Mouse (Mus musculus) embryonic facial prominence, embryonic 15.5 days (tissue): ENCODE data around the gene Siah3. TPM values are rescaled to one million over a fixed set of nuclear protein-coding genes. Genes with fewer than 3 reads are reported as not detected.

Experiments
- ATAC-seq: fragments of 200-750 bp; cut with Nextera tagmentation; 2 replicates; pipeline ENCODE4 v1.8.0; 2017; ENCODE audit warnings: low read depth, moderate TSS enrichment; ENCODE audit not compliant: insufficient number of reproducible peaks, low FRiP score, low TSS enrichment
- H3K27ac ChIP-seq: fragments of 300-500 bp; sonication (generic); replicated peaks from 2 replicates; pipeline ENCODE4 v1.5.1; 2015; ENCODE audit warnings: mild to moderate bottlenecking, inconsistent platforms
- H3K27me3 ChIP-seq: fragments of 300-500 bp; sonication (generic); 2 replicates; pipeline ENCODE4 v1.6.1; 2015; ENCODE audit warnings: inconsistent platforms
- H3K36me3 ChIP-seq: fragments of 300-500 bp; sonication (generic); 2 replicates; pipeline ENCODE4 v1.6.1; 2015; ENCODE audit warnings: mild to moderate bottlenecking, inconsistent platforms
- H3K4me1 ChIP-seq: fragments of 300-500 bp; sonication (generic); 2 replicates; pipeline ENCODE4 v1.6.1; 2015; ENCODE audit warnings: inconsistent platforms
- H3K4me2 ChIP-seq: fragments of 300-500 bp; sonication (generic); replicated peaks from 2 replicates; pipeline ENCODE4 v1.6.1; 2015; ENCODE audit warnings: mild to moderate bottlenecking, inconsistent platforms
- H3K4me3 ChIP-seq: fragments of 300-500 bp; sonication (generic); replicated peaks from 2 replicates; pipeline ENCODE4 v1.5.1; 2015; ENCODE audit warnings: mild to moderate bottlenecking, inconsistent platforms
- H3K9ac ChIP-seq: fragments of 300-500 bp; sonication (generic); 2 replicates; pipeline ENCODE4 v1.6.1; 2015; ENCODE audit warnings: inconsistent platforms
- H3K9me3 ChIP-seq: fragments of 300-500 bp; sonication (generic); replicated peaks from 2 replicates; pipeline ENCODE4 v1.6.1; 2016; ENCODE audit warnings: inconsistent platforms
- WGBS: fragments of 180-500 bp; shearing (Covaris S2); methylation state at CpG from one replicate; pipeline ENCODE4 v1.1.7; 2015; 5-methylcytosine and 5-hydroxymethylcytosine counted together
- polyA plus RNA-seq: library from polyadenylated mRNA; unstranded; fragments of >200 nt; fragmentation: Nextera tagmentation; extraction: Ambion mirVana; gene quantifications from 2 replicates; pipeline ENCODE4 v1.2.1, GENCODE M21; 2015

The Siah3 gene
- polyA plus RNA-seq, result 0.16 and 0.63 TPM in 2 replicates

GRCm38 (mm10) chr14:75455743-75456421, at the start of gene Siah3:
Gene Siah3, plus strand, starts transcription at chr14:75455982.
- no peak for ATAC-seq
- H3K9ac ChIP-seq, result no peak within 1 kb of the TSS

GRCm38 (mm10) chr14:75409772-75410171, 46.0 kb upstream of the Siah3 start:
- Histone ChIP-seq H3K36me3 (no peaks in the 10 kb centered on the region), H3K27ac (no peak overlapping the region), H3K9me3 (no peaks in the 10 kb centered on the region), H3K4me2 (no peak overlapping the region), H3K4me3 (no peak overlapping the region), H3K9ac (no peak overlapping the region), H3K27me3 (no peaks in the 10 kb centered on the region), H3K4me1 (no peaks in the 10 kb centered on the region)
- 68% methylated on average over 3 of the region's 3 CpGs for WGBS
- no peak for ATAC-seq

More at GRCm38 (mm10) chr14:75455743-75456421, at the start of gene Siah3:
- peak within 1 kb of the TSS; percentile 64 for H3K4me2 ChIP-seq
- peaks cover 21% of the 10 kb centered on the region for H3K4me1 ChIP-seq
- H3K9me3 ChIP-seq, result no peaks in the 10 kb centered on the region
- no peaks in the 10 kb centered on the region for H3K36me3 ChIP-seq
- peaks cover 5% of the 10 kb centered on the region; the same call in 1 of the 2 replicates for H3K27me3 ChIP-seq
- H3K27ac ChIP-seq, result no peak within 1 kb of the TSS
- 12% methylated on average over 18 of the region's 18 CpGs for WGBS
- peak within 1 kb of the TSS; percentile 38 for H3K4me3 ChIP-seq

DNA sequence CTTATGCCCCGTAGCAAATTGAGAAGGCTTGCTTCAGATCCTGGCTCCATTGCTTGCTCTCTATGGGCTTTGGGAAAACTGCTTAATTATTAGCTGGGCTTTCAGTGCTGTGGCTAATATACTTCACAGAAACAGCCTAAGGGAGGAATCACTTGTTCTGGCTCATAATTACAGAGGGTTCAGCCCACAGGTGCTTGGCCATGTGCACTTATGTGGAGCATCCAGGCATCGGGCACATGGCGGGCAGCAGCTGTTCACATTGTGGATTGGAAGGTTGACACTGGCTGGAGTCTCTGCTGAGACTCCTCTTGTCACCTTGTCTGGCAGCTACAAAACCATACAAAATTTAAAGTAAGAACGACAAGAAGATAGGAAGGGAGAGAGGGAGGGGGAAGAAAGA, 45.4 kb upstream of the Siah3 start:
- Histone ChIP-seq H3K9ac (no peak overlapping the region), H3K9me3 (no peaks in the 10 kb centered on the region), H3K4me1 (no peaks in the 10 kb centered on the region), H3K4me2 (no peak overlapping the region), H3K4me3 (no peak overlapping the region), H3K36me3 (no peaks in the 10 kb centered on the region), H3K27me3 (no peaks in the 10 kb centered on the region), H3K27ac (no peak overlapping the region)
- 71% methylated on average over 4 of the region's 4 CpGs for WGBS
- no peak for ATAC-seq

DNA sequence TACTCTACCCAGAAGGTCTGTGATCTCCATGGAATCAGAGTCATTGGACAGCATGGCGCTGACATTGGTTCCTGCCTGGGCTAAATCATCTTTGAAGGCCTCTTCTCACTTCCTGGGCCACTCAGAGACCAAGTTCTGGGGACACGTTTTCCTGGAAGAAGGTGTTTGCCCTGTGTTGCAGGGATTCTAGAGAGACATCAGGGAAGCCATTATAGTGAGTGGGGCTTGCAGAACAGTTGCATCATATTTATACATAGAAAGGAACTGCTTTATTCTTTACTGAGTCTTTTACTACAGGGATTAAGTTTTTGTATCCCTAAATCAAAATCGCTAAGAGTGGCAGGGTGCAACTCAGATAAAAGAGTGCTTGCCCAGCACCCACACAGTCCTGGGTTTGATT, 37.1 kb upstream of the Siah3 start:
- no peaks in the 10 kb centered on the region for H3K4me1 ChIP-seq
- no peaks in the 10 kb centered on the region for H3K36me3 ChIP-seq
- 81% methylated on average over 3 of the region's 3 CpGs for WGBS
- no peak overlapping the region for H3K27ac ChIP-seq
- H3K4me2 ChIP-seq, result no peak overlapping the region
- no peak overlapping the region for H3K9ac ChIP-seq
- H3K4me3 ChIP-seq, result no peak overlapping the region
- H3K27me3 ChIP-seq, result no peaks in the 10 kb centered on the region
- no peaks in the 10 kb centered on the region for H3K9me3 ChIP-seq
- no peak for ATAC-seq

GRCm38 (mm10) chr14:75419876-75420275, 35.9 kb upstream of the Siah3 start:
- H3K36me3 ChIP-seq, result no peaks in the 10 kb centered on the region
- WGBS, result 84% methylated on average over 7 of the region's 7 CpGs
- H3K4me2 ChIP-seq, result no peak overlapping the region
- H3K27me3 ChIP-seq, result no peaks in the 10 kb centered on the region
- no peaks in the 10 kb centered on the region for H3K4me1 ChIP-seq
- H3K4me3 ChIP-seq, result no peak overlapping the region
- no peak overlapping the region for H3K27ac ChIP-seq
- ATAC-seq, result no peak
- no peak overlapping the region for H3K9ac ChIP-seq
- no peaks in the 10 kb centered on the region for H3K9me3 ChIP-seq

GRCm38 (mm10) chr14:75420811-75421210, 35.0 kb upstream of the Siah3 start:
- WGBS, result 52% methylated on average over 6 of the region's 6 CpGs
- Histone ChIP-seq H3K4me1 (no peaks in the 10 kb centered on the region), H3K27ac (no peak overlapping the region), H3K36me3 (no peaks in the 10 kb centered on the region), H3K9ac (no peak overlapping the region), H3K4me2 (no peak overlapping the region), H3K27me3 (no peaks in the 10 kb centered on the region), H3K4me3 (no peak overlapping the region), H3K9me3 (no peaks in the 10 kb centered on the region)
- no peak for ATAC-seq

GRCm38 (mm10) chr14:75431173-75431786, 24.5 kb upstream of the Siah3 start:
- ATAC-seq, result no peak

GRCm38 (mm10) chr14:75432850-75433249, 22.9 kb upstream of the Siah3 start:
- 55% methylated on average over 10 of the region's 10 CpGs for WGBS
- Histone ChIP-seq H3K9me3 (no peaks in the 10 kb centered on the region), H3K4me2 (no peak overlapping the region), H3K27me3 (no peaks in the 10 kb centered on the region), H3K36me3 (no peaks in the 10 kb centered on the region), H3K4me3 (no peak overlapping the region), H3K4me1 (no peaks in the 10 kb centered on the region), H3K9ac (no peak overlapping the region), H3K27ac (no peak overlapping the region)
- ATAC-seq, result no peak; the same call in 1 of the 2 replicates

More at GRCm38 (mm10) chr14:75431173-75431786, 24.5 kb upstream of the Siah3 start:
- Histone ChIP-seq H3K36me3 (no peaks in the 10 kb centered on the region), H3K27ac (no peak overlapping the region), H3K27me3 (no peaks in the 10 kb centered on the region), H3K4me2 (no peak overlapping the region), H3K9me3 (no peaks in the 10 kb centered on the region), H3K4me3 (no peak overlapping the region), H3K9ac (no peak overlapping the region), H3K4me1 (no peaks in the 10 kb centered on the region)
- 78% methylated on average over 7 of the region's 8 CpGs for WGBS

DNA sequence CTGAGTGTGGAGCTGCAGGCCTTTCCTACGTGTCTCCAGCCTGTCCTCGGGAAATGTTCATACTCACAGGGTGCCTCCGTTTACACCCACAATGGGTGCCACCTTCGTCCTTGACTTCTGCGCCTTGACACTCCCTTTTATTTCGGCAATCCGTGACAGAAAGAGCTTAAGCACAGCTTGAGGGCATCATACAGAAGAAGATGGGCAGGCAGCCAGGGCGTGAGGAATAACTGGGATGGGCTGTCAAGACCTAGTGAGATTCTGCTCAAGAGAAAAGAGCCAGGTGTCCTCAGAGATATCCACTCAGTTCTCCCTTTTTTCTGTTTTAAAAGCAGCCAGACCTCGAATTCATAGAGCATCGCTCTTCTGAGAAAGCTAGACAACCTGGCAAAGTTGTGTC, 21.2 kb upstream of the Siah3 start:
- Histone ChIP-seq H3K27me3 (no peaks in the 10 kb centered on the region), H3K36me3 (no peaks in the 10 kb centered on the region), H3K27ac (no peak overlapping the region), H3K4me2 (no peak overlapping the region), H3K4me3 (no peak overlapping the region), H3K9ac (no peak overlapping the region), H3K9me3 (no peaks in the 10 kb centered on the region), H3K4me1 (no peaks in the 10 kb centered on the region)
- 63% methylated on average over 10 of the region's 10 CpGs for WGBS
- no peak for ATAC-seq

DNA sequence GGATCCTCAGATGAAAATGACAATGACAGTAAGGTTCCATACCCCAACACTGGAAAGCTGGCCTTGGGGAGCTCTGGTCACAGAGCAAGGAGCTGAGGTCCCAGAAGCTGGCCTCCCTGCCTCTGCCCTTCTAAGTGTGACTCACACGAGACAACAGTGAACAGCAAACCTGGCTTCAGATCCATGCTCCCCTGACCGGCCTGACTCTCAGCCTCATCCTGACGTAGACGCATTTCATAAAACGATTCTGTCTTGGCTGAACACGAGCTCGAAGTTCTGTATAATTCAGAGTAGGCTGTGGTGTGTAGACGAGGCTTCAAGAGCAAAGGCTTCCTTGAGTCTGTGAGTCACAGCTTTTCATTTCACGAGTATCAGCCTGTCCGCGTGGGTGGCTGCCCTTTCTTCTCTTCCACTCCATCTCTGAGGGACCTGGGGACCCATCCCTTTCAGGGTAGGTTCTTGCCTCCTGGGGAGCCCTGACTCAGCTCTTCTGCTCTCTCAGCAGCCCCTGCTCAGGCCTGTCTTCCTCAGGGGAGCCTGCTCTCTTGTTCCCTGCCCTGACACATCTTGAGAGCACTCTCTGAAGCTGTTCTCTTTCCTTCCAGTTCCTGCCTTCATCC, 11.2 kb upstream of the Siah3 start:
- Histone ChIP-seq H3K4me1 (peaks cover 9% of the 10 kb centered on the region; the same call in 1 of the 2 replicates), H3K36me3 (no peaks in the 10 kb centered on the region), H3K27ac (no peak overlapping the region), H3K27me3 (no peaks in the 10 kb centered on the region), H3K4me3 (no peak overlapping the region), H3K4me2 (no peak overlapping the region), H3K9me3 (no peaks in the 10 kb centered on the region), H3K9ac (no peak overlapping the region)
- no peak for ATAC-seq
- WGBS, result 68% methylated on average over 11 of the region's 11 CpGs

DNA sequence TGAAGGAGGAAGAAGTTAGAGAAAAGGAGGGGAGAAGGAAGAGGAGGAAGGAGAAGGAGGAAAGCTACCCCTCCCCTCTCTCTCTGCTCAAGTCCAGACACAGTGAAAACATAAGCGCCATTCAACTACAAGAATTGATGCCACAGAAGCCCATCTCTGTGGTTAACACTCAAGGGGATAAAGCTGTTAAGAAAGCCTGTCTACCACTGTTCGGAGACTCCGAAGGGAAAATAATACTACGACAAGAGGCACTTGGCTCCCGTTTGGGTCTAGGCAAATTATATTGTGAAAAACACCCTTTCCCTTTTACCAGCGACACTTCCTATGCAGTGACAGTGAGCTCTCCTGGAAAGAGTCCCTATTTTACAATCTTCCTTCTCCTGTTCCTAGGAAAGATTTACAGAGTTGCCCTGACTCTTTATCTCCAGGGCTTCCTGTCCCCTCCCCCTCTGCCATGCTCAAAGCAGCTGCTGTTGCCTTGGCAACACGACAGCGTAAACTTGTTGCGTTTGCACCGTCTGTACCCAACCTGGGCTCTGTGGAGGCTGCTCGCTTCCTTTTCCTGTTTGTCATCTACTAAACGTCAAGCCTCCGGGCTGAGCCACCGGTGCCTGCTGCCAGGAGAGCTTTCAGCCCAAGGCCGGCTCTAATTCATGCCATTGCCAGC, 10.4 kb upstream of the Siah3 start:
- no peaks in the 10 kb centered on the region for H3K27me3 ChIP-seq
- H3K9me3 ChIP-seq, result no peaks in the 10 kb centered on the region
- H3K4me1 ChIP-seq, result peaks cover 9% of the 10 kb centered on the region; the same call in 1 of the 2 replicates
- H3K27ac ChIP-seq, result 0 out of 2 replicates have a peak overlapping the region, but pooled peaks have one; percentile 39
- peak; percentile 76 for ATAC-seq
- 4% methylated on average over 15 of the region's 15 CpGs for WGBS
- no peaks in the 10 kb centered on the region for H3K36me3 ChIP-seq
- H3K9ac ChIP-seq, result no peak overlapping the region
- peak overlapping the region; percentile 54 for H3K4me2 ChIP-seq
- H3K4me3 ChIP-seq, result peak overlapping the region; percentile 34
